Mouse (Mus musculus): ENCODE measurements around the gene Zbtb41. TPM values are rescaled to one million over a fixed set of nuclear protein-coding genes. Genes with fewer than 3 reads are reported as not detected.
"Not testable (repeated sequence)": the region's sequence is repeated elsewhere in the genome, so short reads cannot be mapped to it uniquely, and the experiment has no call there.

Gene Zbtb41
- polyA plus RNA-seq, 1 experiment from 2014 or later = 17.4 TPM

GRCm38 (mm10) chr1:139407701-139408100 lies 14.4 kb upstream of the Zbtb41 start:
- Histone ChIP-seq H3K9ac (ENCODE audit: low read length) (no peak overlapping the region), H3K27ac (ENCODE audit: low read depth, low read length) (no peak overlapping the region), H3K36me3 (ENCODE audit: control insufficient read depth, insufficient read depth, low read length) (no peaks in the 10 kb centered on the region), H3K27me3 (replicated peaks; ENCODE audit: control insufficient read depth, insufficient read depth, low read length) (no peaks in the 10 kb centered on the region), H3K4me1 (ENCODE audit: control insufficient read depth, insufficient read depth, low read length) (no peaks in the 10 kb centered on the region), H3K4me2 (ENCODE audit: low read length) (no peak overlapping the region), H3K4me3 (ENCODE audit: low read depth, low read length) (no peak overlapping the region), H3K9me3 (replicated peaks; ENCODE audit: control insufficient read depth, low read length) (no peaks in the 10 kb centered on the region)
- DNase-seq (ENCODE audit: low spot score) = no peak
- ATAC-seq = no peak
- 58% methylated on average over 5 of the region's 5 CpGs for WGBS

GRCm38 (mm10) chr1:139412365-139412764 lies 9.7 kb upstream of the Zbtb41 start:
- WGBS = 90% methylated on average over 2 of the region's 2 CpGs
- not testable (repeated sequence) for H3K36me3 ChIP-seq (ENCODE audit: control insufficient read depth, insufficient read depth, low read length)

DNA sequence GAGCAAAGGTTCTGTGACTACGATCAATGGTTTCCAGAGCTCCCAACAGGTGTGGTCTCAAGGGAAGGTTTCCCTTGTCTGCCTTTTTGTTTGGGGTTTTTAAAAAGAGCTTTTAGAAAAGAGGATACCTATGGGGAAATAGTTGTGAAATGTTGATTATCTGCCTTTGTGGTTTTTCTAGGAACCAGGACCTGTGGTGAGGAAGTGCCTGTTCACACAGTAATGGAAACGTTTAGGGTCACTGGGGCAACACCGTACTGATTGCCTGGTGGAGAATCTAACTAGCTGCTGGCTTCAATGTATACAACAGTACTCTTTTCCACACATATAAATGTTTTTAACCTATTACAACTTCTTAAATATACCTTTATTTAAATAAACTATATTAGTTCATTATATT lies 8.6 kb upstream of the Zbtb41 start:
- H3K4me3 ChIP-seq (ENCODE audit: low read depth, low read length) = no peak overlapping the region
- DNase-seq (ENCODE audit: low spot score) = no peak
- WGBS = 90% methylated on average over 3 of the region's 3 CpGs

More at GRCm38 (mm10) chr1:139412365-139412764, 9.7 kb upstream of the Zbtb41 start:
- H3K4me2 ChIP-seq (ENCODE audit: low read length); H3K27me3 ChIP-seq (replicated peaks; ENCODE audit: control insufficient read depth, insufficient read depth, low read length); H3K4me1 ChIP-seq (ENCODE audit: control insufficient read depth, insufficient read depth, low read length); H3K27ac ChIP-seq (ENCODE audit: low read depth, low read length); H3K4me3 ChIP-seq (ENCODE audit: low read depth, low read length); H3K9me3 ChIP-seq (replicated peaks; ENCODE audit: control insufficient read depth, low read length); H3K9ac ChIP-seq (ENCODE audit: low read length); ATAC-seq; DNase-seq (ENCODE audit: low spot score): not testable (repeated sequence)

GRCm38 (mm10) chr1:139421521-139421874 lies 590 bp upstream of the Zbtb41 start:
- DNase-seq (ENCODE audit: low spot score) (no peak), ATAC-seq (peak; percentile 19)
- H3K27ac ChIP-seq (ENCODE audit: low read depth, low read length) = no peak overlapping the region

More for the DNA sequence above, 8.6 kb upstream of the Zbtb41 start:
- no peak for ATAC-seq
- Histone ChIP-seq H3K27ac (ENCODE audit: low read depth, low read length) (no peak overlapping the region), H3K36me3 (ENCODE audit: control insufficient read depth, insufficient read depth, low read length) (no peaks in the 10 kb centered on the region), H3K4me1 (ENCODE audit: control insufficient read depth, insufficient read depth, low read length) (no peaks in the 10 kb centered on the region), H3K27me3 (replicated peaks; ENCODE audit: control insufficient read depth, insufficient read depth, low read length) (no peaks in the 10 kb centered on the region), H3K9me3 (replicated peaks; ENCODE audit: control insufficient read depth, low read length) (no peaks in the 10 kb centered on the region), H3K9ac (ENCODE audit: low read length) (no peak overlapping the region), H3K4me2 (ENCODE audit: low read length) (no peak overlapping the region)

DNA sequence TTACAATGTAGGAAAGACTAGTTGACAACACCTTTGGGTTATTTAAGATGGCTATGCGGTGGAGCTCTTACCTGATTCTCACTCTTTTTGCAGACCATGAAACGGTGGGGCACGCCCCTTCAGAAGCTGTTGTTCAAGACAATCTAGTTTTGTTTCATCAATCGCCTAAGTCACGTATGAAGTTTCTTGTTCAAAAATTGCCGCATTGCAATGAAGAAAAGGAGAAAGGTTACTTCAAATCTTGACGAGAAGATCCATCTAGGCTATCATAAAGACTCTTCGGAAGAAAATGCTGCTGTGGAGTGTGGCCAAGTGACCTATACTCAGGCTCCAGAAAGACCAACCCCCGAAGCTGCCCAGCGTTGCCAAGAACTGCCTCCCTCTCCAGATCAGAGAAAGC lies 853 bp downstream of the Zbtb41 start:
- DNase-seq (ENCODE audit: low spot score) (peak; percentile 37), ATAC-seq (no peak)
- peaks cover 3% of the 10 kb centered on the region; the same call in 1 of the 2 replicates for H3K36me3 ChIP-seq (ENCODE audit: control insufficient read depth, insufficient read depth, low read length)
- H3K9me3 ChIP-seq (replicated peaks; ENCODE audit: control insufficient read depth, low read length) = no peaks in the 10 kb centered on the region
- 14% methylated on average over 10 of the region's 10 CpGs for WGBS
- no peaks in the 10 kb centered on the region for H3K27me3 ChIP-seq (replicated peaks; ENCODE audit: control insufficient read depth, insufficient read depth, low read length)
- peak overlapping the region; percentile 72 for H3K4me2 ChIP-seq (ENCODE audit: low read length)
- H3K4me1 ChIP-seq (ENCODE audit: control insufficient read depth, insufficient read depth, low read length) = peaks cover 29% of the 10 kb centered on the region
- H3K9ac ChIP-seq (ENCODE audit: low read length) = peak overlapping the region; percentile 95
- peak overlapping the region; percentile 89; the same call in 1 of the 2 replicates for H3K27ac ChIP-seq (ENCODE audit: low read depth, low read length)
- H3K4me3 ChIP-seq (ENCODE audit: low read depth, low read length) = peak overlapping the region; percentile 87

More at GRCm38 (mm10) chr1:139421521-139421874, 590 bp upstream of the Zbtb41 start:
- H3K36me3 ChIP-seq (ENCODE audit: control insufficient read depth, insufficient read depth, low read length) = peaks cover 3% of the 10 kb centered on the region; the same call in 1 of the 2 replicates
- H3K9ac ChIP-seq (ENCODE audit: low read length) = peak overlapping the region; percentile 95
- 7% methylated on average over 8 of the region's 8 CpGs for WGBS
- peaks cover 24% of the 10 kb centered on the region for H3K4me1 ChIP-seq (ENCODE audit: control insufficient read depth, insufficient read depth, low read length)
- peak overlapping the region; percentile 87 for H3K4me3 ChIP-seq (ENCODE audit: low read depth, low read length)
- peak overlapping the region; percentile 72 for H3K4me2 ChIP-seq (ENCODE audit: low read length)
- H3K27me3 ChIP-seq (replicated peaks; ENCODE audit: control insufficient read depth, insufficient read depth, low read length) = no peaks in the 10 kb centered on the region
- no peaks in the 10 kb centered on the region for H3K9me3 ChIP-seq (replicated peaks; ENCODE audit: control insufficient read depth, low read length)

DNA sequence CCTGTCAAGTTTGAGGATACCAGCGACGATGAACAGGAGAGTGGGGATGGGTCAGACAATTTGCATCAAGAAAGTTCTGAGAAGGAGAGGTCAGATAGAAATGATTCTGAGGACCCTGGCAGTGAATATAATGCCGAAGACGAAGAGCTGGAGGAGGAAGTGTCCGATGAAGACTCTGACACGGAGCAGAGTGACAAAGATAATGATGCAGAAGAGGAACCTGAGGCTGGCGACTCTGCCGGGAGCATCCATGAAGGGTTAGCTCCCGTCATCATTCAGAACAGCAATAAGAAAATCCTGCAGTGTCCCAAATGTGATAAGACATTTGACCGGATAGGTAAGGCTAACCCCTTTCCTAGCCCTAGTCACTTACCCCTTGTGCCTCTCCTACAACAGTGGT lies 1.8 kb downstream of the Zbtb41 start:
- DNase-seq (ENCODE audit: low spot score) (no peak), ATAC-seq (no peak)
- peaks cover 4% of the 10 kb centered on the region for H3K36me3 ChIP-seq (ENCODE audit: control insufficient read depth, insufficient read depth, low read length)
- H3K27ac ChIP-seq (ENCODE audit: low read depth, low read length) = no peak overlapping the region
- 55% methylated on average over 10 of the region's 10 CpGs for WGBS
- peak overlapping the region; percentile 95 for H3K9ac ChIP-seq (ENCODE audit: low read length)
- peak overlapping the region; percentile 72 for H3K4me2 ChIP-seq (ENCODE audit: low read length)
- peak overlapping the region; percentile 87 for H3K4me3 ChIP-seq (ENCODE audit: low read depth, low read length)
- H3K9me3 ChIP-seq (replicated peaks; ENCODE audit: control insufficient read depth, low read length) = no peaks in the 10 kb centered on the region
- no peaks in the 10 kb centered on the region for H3K27me3 ChIP-seq (replicated peaks; ENCODE audit: control insufficient read depth, insufficient read depth, low read length)
- H3K4me1 ChIP-seq (ENCODE audit: control insufficient read depth, insufficient read depth, low read length) = peaks cover 29% of the 10 kb centered on the region

DNA sequence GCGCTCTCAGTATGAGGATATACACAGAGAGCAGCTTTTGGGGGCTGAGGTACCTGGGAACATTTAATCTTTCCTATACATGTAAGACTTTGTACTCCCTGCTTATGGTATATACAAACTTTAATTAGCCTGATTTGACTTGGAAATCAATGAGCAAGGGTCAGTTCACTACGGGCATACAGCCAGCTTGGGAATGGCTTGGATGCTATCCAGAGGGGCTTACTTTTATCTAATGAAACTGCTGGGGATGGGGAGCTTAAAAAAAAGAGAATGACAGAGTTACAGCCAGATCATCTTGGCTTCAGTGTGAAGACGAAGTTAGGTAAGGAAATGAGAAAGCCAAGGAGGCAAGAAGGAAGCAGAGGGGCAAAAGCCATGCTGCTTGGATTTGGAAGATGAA lies 2.9 kb downstream of the Zbtb41 start:
- Histone ChIP-seq H3K4me1 (ENCODE audit: control insufficient read depth, insufficient read depth, low read length) (peaks cover 29% of the 10 kb centered on the region), H3K9ac (ENCODE audit: low read length) (peak overlapping the region; percentile 51), H3K27me3 (replicated peaks; ENCODE audit: control insufficient read depth, insufficient read depth, low read length) (no peaks in the 10 kb centered on the region), H3K4me3 (ENCODE audit: low read depth, low read length) (peak overlapping the region; percentile 33), H3K4me2 (ENCODE audit: low read length) (peak overlapping the region; percentile 82), H3K9me3 (replicated peaks; ENCODE audit: control insufficient read depth, low read length) (no peaks in the 10 kb centered on the region), H3K36me3 (ENCODE audit: control insufficient read depth, insufficient read depth, low read length) (peaks cover 13% of the 10 kb centered on the region), H3K27ac (ENCODE audit: low read depth, low read length) (no peak overlapping the region)
- 10% methylated on average over 3 of the region's 3 CpGs for WGBS
- DNase-seq (ENCODE audit: low spot score) (peak; percentile 50), ATAC-seq (no peak)

DNA sequence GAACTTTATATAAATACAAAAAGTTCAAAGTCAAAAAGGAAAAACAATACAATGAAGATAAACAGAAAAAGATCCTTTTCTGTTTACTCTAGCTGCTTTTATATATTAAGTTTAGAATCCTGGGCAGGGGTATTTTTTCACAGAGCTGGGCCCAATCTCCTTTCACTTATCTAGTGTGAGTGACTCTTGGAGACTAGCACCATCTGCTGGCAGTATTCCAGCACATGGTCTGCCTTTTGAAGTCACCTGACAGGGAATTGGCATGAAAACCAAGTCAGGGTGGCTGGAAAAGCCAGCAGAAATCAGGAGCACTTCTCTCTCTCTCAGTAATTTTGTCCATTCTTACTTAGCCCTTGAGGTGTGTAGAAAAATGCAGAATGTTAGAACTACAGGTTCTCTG lies 16.3 kb downstream of the Zbtb41 start:
- Histone ChIP-seq H3K4me2 (ENCODE audit: low read length) (no peak overlapping the region), H3K4me1 (ENCODE audit: control insufficient read depth, insufficient read depth, low read length) (no peaks in the 10 kb centered on the region), H3K4me3 (ENCODE audit: low read depth, low read length) (no peak overlapping the region), H3K27me3 (replicated peaks; ENCODE audit: control insufficient read depth, insufficient read depth, low read length) (no peaks in the 10 kb centered on the region), H3K9me3 (replicated peaks; ENCODE audit: control insufficient read depth, low read length) (no peaks in the 10 kb centered on the region), H3K27ac (ENCODE audit: low read depth, low read length) (no peak overlapping the region), H3K36me3 (ENCODE audit: control insufficient read depth, insufficient read depth, low read length) (peaks cover 51% of the 10 kb centered on the region), H3K9ac (ENCODE audit: low read length) (no peak overlapping the region)
- peak; percentile 84 for DNase-seq (ENCODE audit: low spot score)
- peak; percentile 71 for ATAC-seq

GRCm38 (mm10) chr1:139443103-139443502 lies 21.0 kb downstream of the Zbtb41 start:
- not testable (repeated sequence) for H3K4me3 ChIP-seq (ENCODE audit: low read depth, low read length); H3K9ac ChIP-seq (ENCODE audit: low read length); H3K9me3 ChIP-seq (replicated peaks; ENCODE audit: control insufficient read depth, low read length); H3K4me2 ChIP-seq (ENCODE audit: low read length); H3K27me3 ChIP-seq (replicated peaks; ENCODE audit: control insufficient read depth, insufficient read depth, low read length); H3K27ac ChIP-seq (ENCODE audit: low read depth, low read length); DNase-seq (ENCODE audit: low spot score); H3K4me1 ChIP-seq (ENCODE audit: control insufficient read depth, insufficient read depth, low read length); ATAC-seq
- peaks cover 43% of the 10 kb centered on the region for H3K36me3 ChIP-seq (ENCODE audit: control insufficient read depth, insufficient read depth, low read length)
- 91% methylated on average over 9 of the region's 9 CpGs for WGBS
